Mouse (Mus musculus) MEL (cell line): ENCODE measurements at regions not wholly inside any gene's neighbourhood (a gene's known extent, or its start where the extent isn't known, plus 50 kb on each side); places are given as distances from the start of the nearest gene placed in this dataset.

ENCODE experiments used
- CTCF ChIP-seq, 3 experiments: IDR thresholded peaks in 2 of 3; conservative IDR thresholded peaks in 1 of 3; 2 replicates each; pipeline ENCODE4 v1.5.1; 2011 to 2012; ENCODE audit warnings: low read length in 3 of 3, low read depth in 2 of 3, mild to moderate bottlenecking in 2 of 3, improper control_type of control experiment in 1 of 3, inconsistent platforms in 1 of 3, mixed read lengths in 1 of 3, moderate library complexity in 1 of 3; ENCODE audit not compliant: control insufficient read depth in 1 of 3, insufficient read depth in 1 of 3, poor library complexity in 1 of 3, severe bottlenecking in 1 of 3
- ELF1 ChIP-seq: IDR thresholded peaks from 2 replicates; pipeline ENCODE4 v1.6.1; 2014; ENCODE audit warnings: low read depth, mild to moderate bottlenecking, inconsistent platforms, low read length, improper control_type of control experiment, moderate library complexity
- EP300 ChIP-seq, 2 experiments: IDR thresholded peaks; 2 replicates each; pipeline ENCODE4 v1.6.1; 2011; ENCODE audit warnings: improper control_type of control experiment in 2 of 2, low read length in 2 of 2, low read depth in 1 of 2, mild to moderate bottlenecking in 1 of 2
- GATA1 ChIP-seq: IDR thresholded peaks from 2 replicates; pipeline ENCODE4 v1.6.1; 2011; ENCODE audit warnings: low read depth, low read length, improper control_type of control experiment
- HCFC1 ChIP-seq: IDR thresholded peaks from 2 replicates; pipeline ENCODE4 v1.6.1; 2012; ENCODE audit warnings: low read depth, mild to moderate bottlenecking, inconsistent platforms, low read length, improper control_type of control experiment, moderate library complexity
- JUND ChIP-seq: IDR thresholded peaks from 2 replicates; pipeline ENCODE4 v1.6.1; 2011; ENCODE audit warnings: low read depth, mild to moderate bottlenecking, improper control_type of control experiment, low read length
- KAT2A ChIP-seq: conservative IDR thresholded peaks from 2 replicates; pipeline ENCODE4 v1.6.1; 2012; ENCODE audit warnings: low read depth, low read length, improper control_type of control experiment, inconsistent platforms
- NELFE ChIP-seq: IDR thresholded peaks from 2 replicates; pipeline ENCODE4 v1.6.1; 2011; ENCODE audit warnings: low read depth, low read length, improper control_type of control experiment
- NRF1 ChIP-seq: IDR thresholded peaks from 2 replicates; pipeline ENCODE4 v1.6.1; 2014; ENCODE audit warnings: low read depth, mild to moderate bottlenecking, inconsistent platforms, low read length, improper control_type of control experiment, moderate library complexity; ENCODE audit not compliant: poor library complexity, insufficient read depth, severe bottlenecking
- POLR2A ChIP-seq, 2 experiments: IDR thresholded peaks; 2 replicates each; pipeline ENCODE4 v1.6.1; 2011 to 2012; ENCODE audit warnings: low read length in 2 of 2, mild to moderate bottlenecking in 2 of 2, control low read depth in 1 of 2, improper control_type of control experiment in 1 of 2, low read depth in 1 of 2, moderate library complexity in 1 of 2; ENCODE audit not compliant: control insufficient read depth in 1 of 2, insufficient read depth in 1 of 2, poor library complexity in 1 of 2
- SMC3 ChIP-seq: IDR thresholded peaks from 2 replicates; pipeline ENCODE4 v1.6.1; 2011; ENCODE audit warnings: low read depth, low read length, improper control_type of control experiment
- TCF12 ChIP-seq: IDR thresholded peaks from 2 replicates; pipeline ENCODE4 v1.6.1; 2014; ENCODE audit warnings: low read depth, mild to moderate bottlenecking, inconsistent platforms, low read length, improper control_type of control experiment, moderate library complexity
- ZMIZ1 ChIP-seq: IDR thresholded peaks from 2 replicates; pipeline ENCODE4 v1.6.1; 2012; ENCODE audit warnings: low read depth, mild to moderate bottlenecking, inconsistent platforms, low read length, improper control_type of control experiment, moderate library complexity
- ZNF384 ChIP-seq: IDR thresholded peaks from 2 replicates; pipeline ENCODE4 v1.6.1; 2012; ENCODE audit warnings: low read depth, mild to moderate bottlenecking, inconsistent platforms, low read length, improper control_type of control experiment

- TF ChIP-seq POLR2A (IDR thresholded peaks at IDR 0.05; ENCODE audit: control insufficient read depth in 1 of 2, insufficient read depth in 1 of 2, low read depth in 1 of 2, low read length in 2 of 2, poor library complexity in 1 of 2), result no peak
- TF ChIP-seq GATA1, result no peak
- no peak for TF ChIP-seq ZNF384
- TF ChIP-seq NELFE, result no peak
- TF ChIP-seq JUND, result no peak
- no peak for TF ChIP-seq ZMIZ1
- TF ChIP-seq KAT2A, result no peak
- TF ChIP-seq EP300 (IDR thresholded peaks at IDR 0.05; ENCODE audit: low read depth in 1 of 2, low read length in 2 of 2), result no peak
- no peak for TF ChIP-seq SMC3
- no peak for TF ChIP-seq CTCF (IDR thresholded peaks at IDR 0.05 in 2 of 3, conservative IDR thresholded peaks at IDR 0.05 in 1 of 3; ENCODE audit: control insufficient read depth in 1 of 3, insufficient read depth in 1 of 3, low read depth in 2 of 3, low read length in 3 of 3, poor library complexity in 1 of 3, severe bottlenecking in 1 of 3)
- TF ChIP-seq ELF1, result no peak
- TF ChIP-seq TCF12, result no peak
- no peak for TF ChIP-seq NRF1
- no peak for TF ChIP-seq HCFC1
Observed at GRCm38 (mm10) chrX:99602268-99602885, 131.3 kb upstream of the Pja1 start.
